Mouse (Mus musculus): ENCODE measurements around the gene Med11. TPM values are rescaled to one million over a fixed set of nuclear protein-coding genes. Genes with fewer than 3 reads are reported as not detected.

The Med11 gene
- total RNA-seq (2023) = 24.7 and 31.8 TPM in 2 replicates

GRCm38 (mm10) chr11:70451797-70452498 is at the start of gene Med11:
TSS of gene Med11 (plus strand) at chr11:70451919.

GRCm38 (mm10) chr11:70409594-70410296 is 42.0 kb upstream of the Med11 start, which contains the start of gene Pelp1:
TSS of gene Pelp1 (minus strand) at chr11:70410031.

GRCm38 (mm10) chr11:70432048-70432894 is 19.4 kb upstream of the Med11 start, which contains the start of gene Arrb2:
TSS of gene Arrb2 (plus strand) at chr11:70432635.

GRCm38 (mm10) chr11:70458688-70459600 is 7.2 kb downstream of the Med11 start, which contains the start of gene Zmynd15:
TSS of gene Zmynd15 (plus strand) at chr11:70459433.

GRCm38 (mm10) chr11:70459601-70460101 is 7.9 kb downstream of the Med11 start, which contains the start of gene Cxcl16:
TSS of gene Cxcl16 (minus strand) at chr11:70459984.

Other genes starting within 250 kb of the Med11 start
- gene Slc16a11, start 239.2 kb upstream of the Med11 start, total RNA-seq (2023) = not detected in 2 replicates
- 0.95 and 2.2 TPM in 2 replicates for gene Slc16a13, start 230.9 kb upstream of the Med11 start, total RNA-seq (2023)
- not detected in 2 replicates for gene Bcl6b, start 222.1 kb upstream of the Med11 start, total RNA-seq (2023)
- gene 0610010K14Rik, start 214.0 kb upstream of the Med11 start, total RNA-seq (2023) = 33.5 and 36.5 TPM in 2 replicates
- 3.0 and 5.2 TPM in 2 replicates for gene Gm21988, start 212.1 kb upstream of the Med11 start, total RNA-seq (2023)
- 101 and 117 TPM in 2 replicates for gene Rnasek, start 212.1 kb upstream of the Med11 start, total RNA-seq (2023)
- gene Alox12, start 196.6 kb upstream of the Med11 start, total RNA-seq (2023) = 0.51 TPM in 1 of 2 replicates, not detected in the other
- gene Alox12e, start 129.3 kb upstream of the Med11 start, total RNA-seq (2023) = not detected in 2 replicates
- 1.2 and 3.1 TPM in 2 replicates for gene Alox15, start 99.9 kb upstream of the Med11 start, total RNA-seq (2023)
- 12.0 and 22.1 TPM in 2 replicates for gene Pelp1, start 41.9 kb upstream of the Med11 start, total RNA-seq (2023)
- gene Arrb2, start 19.3 kb upstream of the Med11 start, total RNA-seq (2023) = 950 and 1,080 TPM in 2 replicates
- 0.61 and 0.66 TPM in 2 replicates for gene Zmynd15, start 7.5 kb downstream of the Med11 start, total RNA-seq (2023)
- 2.9 and 7.3 TPM in 2 replicates for gene Cxcl16, start 8.1 kb downstream of the Med11 start, total RNA-seq (2023)
- gene Tm4sf5, start 53.3 kb downstream of the Med11 start, total RNA-seq (2023) = not detected in 2 replicates
- gene Vmo1, start 62.7 kb downstream of the Med11 start, total RNA-seq (2023) = not detected in 2 replicates
- gene Gltpd2, start 67.3 kb downstream of the Med11 start, total RNA-seq (2023) = not detected in 2 replicates
- 85.9 and 94.4 TPM in 2 replicates for gene Psmb6, start 73.4 kb downstream of the Med11 start, total RNA-seq (2023)
- not detected in 2 replicates for gene Gm40193, start 81.0 kb downstream of the Med11 start, total RNA-seq (2023)
- gene Pld2, start 88.1 kb downstream of the Med11 start, total RNA-seq (2023) = 2.0 and 3.3 TPM in 2 replicates
- 14.2 and 21.9 TPM in 2 replicates for gene Mink1, start 111.0 kb downstream of the Med11 start, total RNA-seq (2023)
- gene 4930544D05Rik, start 163.9 kb downstream of the Med11 start, total RNA-seq (2023) = not detected in 2 replicates
- 1.0 TPM in 1 of 2 replicates, not detected in the other for gene Chrne, start 167.3 kb downstream of the Med11 start, total RNA-seq (2023)
- 0.18 and 0.73 TPM in 2 replicates for gene Gp1ba, start 187.2 kb downstream of the Med11 start, total RNA-seq (2023)
- 139 and 152 TPM in 2 replicates for gene Rnf167, start 195.3 kb downstream of the Med11 start, total RNA-seq (2023)
- gene Slc25a11, start 195.6 kb downstream of the Med11 start, total RNA-seq (2023) = 80.8 and 90.9 TPM in 2 replicates
- gene Pfn1, start 202.7 kb downstream of the Med11 start, total RNA-seq (2023) = 1,990 and 2,032 TPM in 2 replicates
- gene Eno3, start 205.3 kb downstream of the Med11 start, total RNA-seq (2023) = 4.2 and 6.6 TPM in 2 replicates
- gene Spag7, start 217.5 kb downstream of the Med11 start, total RNA-seq (2023) = 36.7 and 37.4 TPM in 2 replicates
- 55.4 and 60.4 TPM in 2 replicates for gene Camta2, start 236.2 kb downstream of the Med11 start, total RNA-seq (2023)
- gene Inca1, start 248.2 kb downstream of the Med11 start, total RNA-seq (2023) = not detected in 2 replicates
- 30.8 and 43.4 TPM in 2 replicates for gene Kif1c, start 248.6 kb downstream of the Med11 start, total RNA-seq (2023)

Data from neutrophil, adult 65 days (primary cell).